Mouse (Mus musculus) MEL (cell line): ENCODE measurements around the gene Gopc.

Source experiments
- CHD2 ChIP-seq: IDR thresholded peaks from 2 replicates; pipeline ENCODE4 v1.6.1; 2011; ENCODE audit warnings: low read length, improper control_type of control experiment
- CTCF ChIP-seq, 3 experiments: IDR thresholded peaks in 2 of 3; conservative IDR thresholded peaks in 1 of 3; 2 replicates each; pipeline ENCODE4 v1.5.1; 2011 to 2012; ENCODE audit warnings: low read length in 3 of 3, low read depth in 2 of 3, mild to moderate bottlenecking in 2 of 3, improper control_type of control experiment in 1 of 3, inconsistent platforms in 1 of 3, mixed read lengths in 1 of 3, moderate library complexity in 1 of 3; ENCODE audit not compliant: control insufficient read depth in 1 of 3, insufficient read depth in 1 of 3, poor library complexity in 1 of 3, severe bottlenecking in 1 of 3
- NELFE ChIP-seq: IDR thresholded peaks from 2 replicates; pipeline ENCODE4 v1.6.1; 2011; ENCODE audit warnings: low read depth, low read length, improper control_type of control experiment
- NRF1 ChIP-seq: IDR thresholded peaks from 2 replicates; pipeline ENCODE4 v1.6.1; 2014; ENCODE audit warnings: low read depth, mild to moderate bottlenecking, inconsistent platforms, low read length, improper control_type of control experiment, moderate library complexity; ENCODE audit not compliant: poor library complexity, insufficient read depth, severe bottlenecking
- POLR2A ChIP-seq, 2 experiments: IDR thresholded peaks; 2 replicates each; pipeline ENCODE4 v1.6.1; 2011 to 2012; ENCODE audit warnings: low read length in 2 of 2, mild to moderate bottlenecking in 2 of 2, control low read depth in 1 of 2, improper control_type of control experiment in 1 of 2, low read depth in 1 of 2, moderate library complexity in 1 of 2; ENCODE audit not compliant: control insufficient read depth in 1 of 2, insufficient read depth in 1 of 2, poor library complexity in 1 of 2

GRCm38 (mm10) chr10:52331007-52331406 lies 50.9 kb downstream of the Gopc start:
- TF ChIP-seq NRF1, result no peak
- no peak for TF ChIP-seq POLR2A (IDR thresholded peaks at IDR 0.05; ENCODE audit: control insufficient read depth in 1 of 2, insufficient read depth in 1 of 2, low read depth in 1 of 2, low read length in 2 of 2, poor library complexity in 1 of 2)
- no peak for TF ChIP-seq CHD2
- TF ChIP-seq CTCF (IDR thresholded peaks at IDR 0.05 in 2 of 3, conservative IDR thresholded peaks at IDR 0.05 in 1 of 3; ENCODE audit: control insufficient read depth in 1 of 3, insufficient read depth in 1 of 3, low read depth in 2 of 3, low read length in 3 of 3, poor library complexity in 1 of 3, severe bottlenecking in 1 of 3), result peak; percentile 30 to 84 (median 76); a peak in 5 of 6 replicates
- TF ChIP-seq NELFE, result no peak
